Mouse (Mus musculus): Measurements from ENCODE around the gene Traf6. TPM values are rescaled to one million over a fixed set of nuclear protein-coding genes. Genes with fewer than 3 reads are reported as not detected.
A peak's percentile ranks its signal among the peaks of the same experiment; 100 is the strongest.

Gene Traf6
- polyA plus RNA-seq, 1 experiment from 2014 or later = 8.0 TPM

GRCm38 (mm10) chr2:101690252-101690827, 12.1 kb downstream of the Traf6 start:
- H3K27me3 ChIP-seq (ENCODE audit: control insufficient read depth, insufficient read depth, low read length) = no peaks in the 10 kb centered on the region
- H3K9ac ChIP-seq = no peak overlapping the region
- H3K4me2 ChIP-seq (replicated peaks) = no peak overlapping the region
- WGBS = 91% methylated on average over 9 of the region's 9 CpGs
- H3K9me3 ChIP-seq (ENCODE audit: control insufficient read depth, low read length) = no peaks in the 10 kb centered on the region
- ATAC-seq (ENCODE audit: low FRiP score) (no peak), DNase-seq (ENCODE audit: low spot score) (no peak)
- H3K4me3 ChIP-seq (replicated peaks; ENCODE audit: low read length) = no peak overlapping the region
- peaks cover 69% of the 10 kb centered on the region for H3K36me3 ChIP-seq (replicated peaks; ENCODE audit: control insufficient read depth, insufficient read depth)
- no peaks in the 10 kb centered on the region for H3K4me1 ChIP-seq (replicated peaks; ENCODE audit: control insufficient read depth, insufficient read depth, low read length)
- H3K27ac ChIP-seq = no peak overlapping the region

- H3K4me1 ChIP-seq (replicated peaks; ENCODE audit: control insufficient read depth, insufficient read depth, low read length) = no peaks in the 10 kb centered on the region
- no peak overlapping the region for H3K4me3 ChIP-seq (replicated peaks; ENCODE audit: low read length)
- WGBS = 66% methylated on average over 4 of the region's 4 CpGs
- no peak overlapping the region for H3K27ac ChIP-seq
- DNase-seq (ENCODE audit: low spot score) (no peak), ATAC-seq (ENCODE audit: low FRiP score) (no peak)
- H3K9me3 ChIP-seq (ENCODE audit: control insufficient read depth, low read length) = no peaks in the 10 kb centered on the region
- no peak overlapping the region for H3K9ac ChIP-seq
- H3K4me2 ChIP-seq (replicated peaks) = no peak overlapping the region
- H3K27me3 ChIP-seq (ENCODE audit: control insufficient read depth, insufficient read depth, low read length) = no peaks in the 10 kb centered on the region
- H3K36me3 ChIP-seq (replicated peaks; ENCODE audit: control insufficient read depth, insufficient read depth) = peaks cover 63% of the 10 kb centered on the region
Measured at GRCm38 (mm10) chr2:101693043-101693442, 14.8 kb downstream of the Traf6 start.

GRCm38 (mm10) chr2:101693577-101694215, 15.5 kb downstream of the Traf6 start:
- WGBS = 58% methylated on average over 5 of the region's 5 CpGs
- H3K9ac ChIP-seq = no peak overlapping the region
- DNase-seq (ENCODE audit: low spot score) = peak; percentile 80
- H3K27me3 ChIP-seq (ENCODE audit: control insufficient read depth, insufficient read depth, low read length) = no peaks in the 10 kb centered on the region
- peaks cover 64% of the 10 kb centered on the region for H3K36me3 ChIP-seq (replicated peaks; ENCODE audit: control insufficient read depth, insufficient read depth)
- no peaks in the 10 kb centered on the region for H3K9me3 ChIP-seq (ENCODE audit: control insufficient read depth, low read length)
- no peak overlapping the region for H3K4me2 ChIP-seq (replicated peaks)
- H3K4me3 ChIP-seq (replicated peaks; ENCODE audit: low read length) = no peak overlapping the region
- H3K27ac ChIP-seq = no peak overlapping the region
- ATAC-seq (ENCODE audit: low FRiP score) = no peak
- H3K4me1 ChIP-seq (replicated peaks; ENCODE audit: control insufficient read depth, insufficient read depth, low read length) = no peaks in the 10 kb centered on the region

GRCm38 (mm10) chr2:101695584-101695983, 17.4 kb downstream of the Traf6 start:
- no peak for DNase-seq (ENCODE audit: low spot score)
- Histone ChIP-seq H3K4me2 (replicated peaks) (no peak overlapping the region), H3K36me3 (replicated peaks; ENCODE audit: control insufficient read depth, insufficient read depth) (peaks cover 56% of the 10 kb centered on the region), H3K4me1 (replicated peaks; ENCODE audit: control insufficient read depth, insufficient read depth, low read length) (no peaks in the 10 kb centered on the region), H3K27me3 (ENCODE audit: control insufficient read depth, insufficient read depth, low read length) (no peaks in the 10 kb centered on the region), H3K27ac (no peak overlapping the region), H3K4me3 (replicated peaks; ENCODE audit: low read length) (no peak overlapping the region), H3K9me3 (ENCODE audit: control insufficient read depth, low read length) (no peaks in the 10 kb centered on the region), H3K9ac (no peak overlapping the region)
- ATAC-seq (ENCODE audit: low FRiP score) = no peak
- 86% methylated on average over 7 of the region's 7 CpGs for WGBS

- peaks cover 37% of the 10 kb centered on the region for H3K36me3 ChIP-seq (replicated peaks; ENCODE audit: control insufficient read depth, insufficient read depth)
- WGBS = 94% methylated on average over 4 of the region's 4 CpGs
- ATAC-seq (ENCODE audit: low FRiP score) = no peak
- H3K4me1 ChIP-seq (replicated peaks; ENCODE audit: control insufficient read depth, insufficient read depth, low read length) = no peaks in the 10 kb centered on the region
- no peaks in the 10 kb centered on the region for H3K27me3 ChIP-seq (ENCODE audit: control insufficient read depth, insufficient read depth, low read length)
- no peak for DNase-seq (ENCODE audit: low spot score)
- no peak overlapping the region for H3K27ac ChIP-seq
- no peak overlapping the region for H3K9ac ChIP-seq
- no peak overlapping the region for H3K4me3 ChIP-seq (replicated peaks; ENCODE audit: low read length)
- H3K9me3 ChIP-seq (ENCODE audit: control insufficient read depth, low read length) = no peaks in the 10 kb centered on the region
- no peak overlapping the region for H3K4me2 ChIP-seq (replicated peaks)
Measured at GRCm38 (mm10) chr2:101699284-101699683, 21.1 kb downstream of the Traf6 start.

- H3K4me1 ChIP-seq (replicated peaks; ENCODE audit: control insufficient read depth, insufficient read depth, low read length) = no peaks in the 10 kb centered on the region
- H3K4me2 ChIP-seq (replicated peaks) = no peak overlapping the region
- WGBS = 45% methylated on average over 5 of the region's 5 CpGs
- H3K4me3 ChIP-seq (replicated peaks; ENCODE audit: low read length) = no peak overlapping the region
- no peak overlapping the region for H3K27ac ChIP-seq
- no peak overlapping the region for H3K9ac ChIP-seq
- ATAC-seq (ENCODE audit: low FRiP score) (no peak), DNase-seq (ENCODE audit: low spot score) (peak; percentile 74)
- no peaks in the 10 kb centered on the region for H3K9me3 ChIP-seq (ENCODE audit: control insufficient read depth, low read length)
- no peaks in the 10 kb centered on the region for H3K36me3 ChIP-seq (replicated peaks; ENCODE audit: control insufficient read depth, insufficient read depth)
- H3K27me3 ChIP-seq (ENCODE audit: control insufficient read depth, insufficient read depth, low read length) = no peaks in the 10 kb centered on the region
Measured at GRCm38 (mm10) chr2:101705941-101706485, 27.8 kb downstream of the Traf6 start.

- Histone ChIP-seq H3K9me3 (ENCODE audit: control insufficient read depth, low read length) (no peaks in the 10 kb centered on the region), H3K4me1 (replicated peaks; ENCODE audit: control insufficient read depth, insufficient read depth, low read length) (no peaks in the 10 kb centered on the region), H3K36me3 (replicated peaks; ENCODE audit: control insufficient read depth, insufficient read depth) (no peaks in the 10 kb centered on the region), H3K9ac (no peak overlapping the region), H3K27ac (no peak overlapping the region), H3K27me3 (ENCODE audit: control insufficient read depth, insufficient read depth, low read length) (no peaks in the 10 kb centered on the region), H3K4me3 (replicated peaks; ENCODE audit: low read length) (no peak overlapping the region), H3K4me2 (replicated peaks) (no peak overlapping the region)
- DNase-seq (ENCODE audit: low spot score) (no peak), ATAC-seq (ENCODE audit: low FRiP score) (no peak)
- 88% methylated on average over 3 of the region's 3 CpGs for WGBS
Measured at GRCm38 (mm10) chr2:101711608-101712007, 33.4 kb downstream of the Traf6 start.

- H3K4me3 ChIP-seq (replicated peaks; ENCODE audit: low read length) = no peak overlapping the region
- no peak for ATAC-seq (ENCODE audit: low FRiP score)
- no peaks in the 10 kb centered on the region for H3K36me3 ChIP-seq (replicated peaks; ENCODE audit: control insufficient read depth, insufficient read depth)
- H3K9ac ChIP-seq = no peak overlapping the region
- no peaks in the 10 kb centered on the region for H3K4me1 ChIP-seq (replicated peaks; ENCODE audit: control insufficient read depth, insufficient read depth, low read length)
- DNase-seq (ENCODE audit: low spot score) = no peak
- no peaks in the 10 kb centered on the region for H3K27me3 ChIP-seq (ENCODE audit: control insufficient read depth, insufficient read depth, low read length)
- no peak overlapping the region for H3K4me2 ChIP-seq (replicated peaks)
- H3K9me3 ChIP-seq (ENCODE audit: control insufficient read depth, low read length) = no peaks in the 10 kb centered on the region
- no peak overlapping the region for H3K27ac ChIP-seq
- WGBS = 84% methylated on average over 8 of the region's 8 CpGs
Measured at GRCm38 (mm10) chr2:101715650-101716323, 37.6 kb downstream of the Traf6 start.

- WGBS = 95% methylated on average over 13 of the region's 13 CpGs
- ATAC-seq (ENCODE audit: low FRiP score) (no peak), DNase-seq (ENCODE audit: low spot score) (no peak)
- H3K4me2 ChIP-seq (replicated peaks) = no peak overlapping the region
- H3K9me3 ChIP-seq (ENCODE audit: control insufficient read depth, low read length) = no peaks in the 10 kb centered on the region
- H3K36me3 ChIP-seq (replicated peaks; ENCODE audit: control insufficient read depth, insufficient read depth) = no peaks in the 10 kb centered on the region
- H3K9ac ChIP-seq = no peak overlapping the region
- H3K27ac ChIP-seq = no peak overlapping the region
- H3K4me1 ChIP-seq (replicated peaks; ENCODE audit: control insufficient read depth, insufficient read depth, low read length) = no peaks in the 10 kb centered on the region
- H3K27me3 ChIP-seq (ENCODE audit: control insufficient read depth, insufficient read depth, low read length) = no peaks in the 10 kb centered on the region
- H3K4me3 ChIP-seq (replicated peaks; ENCODE audit: low read length) = no peak overlapping the region
Measured at GRCm38 (mm10) chr2:101717162-101717561, 38.9 kb downstream of the Traf6 start.

Measured in hindbrain, embryonic 14.5 days (tissue).